Mouse (Mus musculus): Measurements from ENCODE around the gene Cxcr4. TPM values are rescaled to one million over a fixed set of nuclear protein-coding genes. Genes with fewer than 3 reads are reported as not detected.

Gene Cxcr4
- total and polyA plus RNA-seq, 3 experiments, result 7.0 to 28.4 (median 7.8) TPM

- peak in 1 of 2 experiments; percentile 28 for DNase-seq
- H3K79me2 ChIP-seq (replicated peaks; ENCODE audit: control insufficient read depth, insufficient read depth, low read length), result no peaks in the 10 kb centered on the region
- H3K4me1 ChIP-seq (ENCODE audit: control insufficient read depth, insufficient read depth, low read length), result peaks cover 5% of the 10 kb centered on the region
- H3K27ac ChIP-seq, result peak overlapping the region; percentile 28; the same call in 1 of the 2 replicates
- no peaks in the 10 kb centered on the region for H3K27me3 ChIP-seq (ENCODE audit: control insufficient read depth, insufficient read depth, low read length)
- 54% methylated on average over 2 of the region's 2 CpGs for WGBS
- H3K4me3 ChIP-seq, result no peak overlapping the region
- intact Hi-C loops (cut with DNase I), result no loop called here
- no peaks in the 10 kb centered on the region for H3K36me3 ChIP-seq (ENCODE audit: control insufficient read depth, insufficient read depth, low read length)
- no peak for TF ChIP-seq POLR2A (IDR thresholded peaks at IDR 0.05; ENCODE audit: insufficient read depth, low read depth, low read length)
- TF ChIP-seq EP300 (IDR thresholded peaks at IDR 0.05; ENCODE audit: insufficient read depth, low read depth, low read length), result no peak
- no peak for TF ChIP-seq CTCF (IDR thresholded peaks at IDR 0.05)
- no peak overlapping the region for H3K9ac ChIP-seq (ENCODE audit: low read depth, low read length)
Observed at GRCm38 (mm10) chr1:128615459-128615806, 23.3 kb upstream of the Cxcr4 start.

DNA sequence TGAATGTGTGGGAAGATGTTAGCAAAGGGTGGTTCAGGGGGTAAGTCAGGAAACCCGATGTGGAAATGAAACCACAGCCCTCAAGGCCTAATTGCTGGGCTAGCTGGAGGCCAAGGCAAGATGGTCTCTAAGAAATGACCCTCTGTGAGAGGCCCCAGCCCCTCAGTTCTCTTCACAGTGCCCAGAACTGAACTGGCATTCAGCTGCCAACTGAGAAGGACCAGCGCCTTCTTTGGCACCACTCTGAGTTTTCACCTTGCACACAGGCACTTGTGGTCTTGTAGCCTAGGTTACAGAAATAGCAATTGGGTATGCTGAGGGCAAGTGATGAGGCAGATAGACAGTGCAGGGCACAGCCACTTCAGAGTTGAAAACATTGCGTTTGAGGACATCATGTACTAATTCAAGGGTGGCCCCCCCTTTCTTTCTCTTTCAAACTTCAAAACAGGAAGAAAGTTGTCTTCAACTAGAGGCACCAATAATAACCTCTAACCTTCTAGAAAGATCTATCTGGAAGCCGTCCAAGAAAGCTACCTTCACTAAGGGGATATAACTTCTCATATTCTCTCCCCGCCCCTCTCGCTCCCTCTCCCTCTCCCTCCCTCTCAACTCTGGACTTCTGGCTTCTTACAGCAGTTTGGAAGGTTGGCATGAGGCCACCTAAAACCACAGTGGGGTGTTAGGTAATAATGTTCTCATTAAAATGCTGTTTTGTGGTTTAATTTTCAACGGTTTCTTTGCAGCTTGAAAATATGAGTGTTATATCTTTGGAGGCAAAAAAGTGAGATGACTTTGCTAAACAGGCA, 22.8 kb upstream of the Cxcr4 start:
- Histone ChIP-seq H3K27me3 (ENCODE audit: control insufficient read depth, insufficient read depth, low read length) (no peaks in the 10 kb centered on the region), H3K36me3 (ENCODE audit: control insufficient read depth, insufficient read depth, low read length) (no peaks in the 10 kb centered on the region), H3K4me3 (no peak overlapping the region), H3K9ac (ENCODE audit: low read depth, low read length) (no peak overlapping the region), H3K27ac (peak overlapping the region; percentile 28; the same call in 1 of the 2 replicates), H3K79me2 (replicated peaks; ENCODE audit: control insufficient read depth, insufficient read depth, low read length) (no peaks in the 10 kb centered on the region), H3K4me1 (ENCODE audit: control insufficient read depth, insufficient read depth, low read length) (peaks cover 5% of the 10 kb centered on the region)
- peak; percentile 41 to 56 for DNase-seq
- WGBS, result 52% methylated on average over 7 of the region's 7 CpGs
- intact Hi-C loops (cut with DNase I), result no loop called here
- TF ChIP-seq POLR2A (IDR thresholded peaks at IDR 0.05; ENCODE audit: insufficient read depth, low read depth, low read length) (no peak), CTCF (IDR thresholded peaks at IDR 0.05) (no peak), EP300 (IDR thresholded peaks at IDR 0.05; ENCODE audit: insufficient read depth, low read depth, low read length) (no peak)

- no peaks in the 10 kb centered on the region for H3K79me2 ChIP-seq (replicated peaks; ENCODE audit: control insufficient read depth, insufficient read depth, low read length)
- H3K4me3 ChIP-seq, result no peak overlapping the region
- no peaks in the 10 kb centered on the region for H3K36me3 ChIP-seq (ENCODE audit: control insufficient read depth, insufficient read depth, low read length)
- no peaks in the 10 kb centered on the region for H3K27me3 ChIP-seq (ENCODE audit: control insufficient read depth, insufficient read depth, low read length)
- WGBS, result 51% methylated on average over 6 of the region's 6 CpGs
- TF ChIP-seq EP300 (IDR thresholded peaks at IDR 0.05; ENCODE audit: insufficient read depth, low read depth, low read length), result no peak
- TF ChIP-seq POLR2A (IDR thresholded peaks at IDR 0.05; ENCODE audit: insufficient read depth, low read depth, low read length), result no peak
- TF ChIP-seq CTCF (IDR thresholded peaks at IDR 0.05), result no peak
- peaks cover under 1% of the 10 kb centered on the region; the same call in 1 of the 2 replicates for H3K4me1 ChIP-seq (ENCODE audit: control insufficient read depth, insufficient read depth, low read length)
- intact Hi-C loops (cut with DNase I), result no loop called here
- H3K9ac ChIP-seq (ENCODE audit: low read depth, low read length), result no peak overlapping the region
- peak in 1 of 2 experiments; percentile 40 for DNase-seq
- H3K27ac ChIP-seq, result no peak overlapping the region
Observed at GRCm38 (mm10) chr1:128608119-128608518, 16.0 kb upstream of the Cxcr4 start.

DNA sequence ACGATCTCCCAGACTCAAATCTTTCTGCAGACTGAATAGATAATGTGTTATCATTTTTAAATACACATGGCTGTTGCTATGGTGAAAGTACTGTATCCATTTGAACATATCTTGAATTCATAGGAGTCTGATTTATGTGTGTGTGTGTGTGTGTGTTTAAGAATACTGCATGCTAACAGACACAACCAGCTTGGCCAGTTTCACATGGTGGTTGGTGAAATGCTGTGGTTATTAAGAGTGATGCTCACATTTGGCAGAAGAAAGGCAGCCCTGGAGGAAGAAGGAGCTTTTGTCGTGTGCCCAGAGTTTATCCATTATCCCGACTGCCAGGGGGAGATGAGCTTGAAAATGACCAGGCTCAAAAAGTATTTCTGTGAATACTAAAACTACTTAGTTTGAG, 15.3 kb upstream of the Cxcr4 start:
- Histone ChIP-seq H3K27ac (no peak overlapping the region), H3K4me1 (ENCODE audit: control insufficient read depth, insufficient read depth, low read length) (no peaks in the 10 kb centered on the region), H3K27me3 (ENCODE audit: control insufficient read depth, insufficient read depth, low read length) (no peaks in the 10 kb centered on the region), H3K79me2 (replicated peaks; ENCODE audit: control insufficient read depth, insufficient read depth, low read length) (no peaks in the 10 kb centered on the region), H3K4me3 (no peak overlapping the region), H3K9ac (ENCODE audit: low read depth, low read length) (no peak overlapping the region), H3K36me3 (ENCODE audit: control insufficient read depth, insufficient read depth, low read length) (no peaks in the 10 kb centered on the region)
- TF ChIP-seq CTCF (IDR thresholded peaks at IDR 0.05) (no peak), POLR2A (IDR thresholded peaks at IDR 0.05; ENCODE audit: insufficient read depth, low read depth, low read length) (no peak), EP300 (IDR thresholded peaks at IDR 0.05; ENCODE audit: insufficient read depth, low read depth, low read length) (no peak)
- WGBS, result 52% methylated on average over 3 of the region's 3 CpGs
- intact Hi-C loops (cut with DNase I), result no loop called here
- DNase-seq, result no peak

- Histone ChIP-seq H3K27me3 (ENCODE audit: control insufficient read depth, insufficient read depth, low read length) (no peaks in the 10 kb centered on the region), H3K36me3 (ENCODE audit: control insufficient read depth, insufficient read depth, low read length) (no peaks in the 10 kb centered on the region), H3K9ac (ENCODE audit: low read depth, low read length) (no peak overlapping the region), H3K27ac (no peak overlapping the region), H3K4me1 (ENCODE audit: control insufficient read depth, insufficient read depth, low read length) (no peaks in the 10 kb centered on the region), H3K79me2 (replicated peaks; ENCODE audit: control insufficient read depth, insufficient read depth, low read length) (no peaks in the 10 kb centered on the region), H3K4me3 (no peak overlapping the region)
- intact Hi-C loops (cut with DNase I), result no loop called here
- DNase-seq, result no peak
- 75% methylated on average over 1 of the region's 1 CpGs for WGBS
- TF ChIP-seq CTCF (IDR thresholded peaks at IDR 0.05), result no peak
- no peak for TF ChIP-seq POLR2A (IDR thresholded peaks at IDR 0.05; ENCODE audit: insufficient read depth, low read depth, low read length)
- no peak for TF ChIP-seq EP300 (IDR thresholded peaks at IDR 0.05; ENCODE audit: insufficient read depth, low read depth, low read length)
Observed at GRCm38 (mm10) chr1:128605794-128606193, 13.7 kb upstream of the Cxcr4 start.

GRCm38 (mm10) chr1:128602688-128603385, 10.7 kb upstream of the Cxcr4 start:
- WGBS, result 79% methylated on average over 8 of the region's 8 CpGs
- TF ChIP-seq EP300 (IDR thresholded peaks at IDR 0.05; ENCODE audit: insufficient read depth, low read depth, low read length), result no peak
- no peak for TF ChIP-seq POLR2A (IDR thresholded peaks at IDR 0.05; ENCODE audit: insufficient read depth, low read depth, low read length)
- no peak for TF ChIP-seq CTCF (IDR thresholded peaks at IDR 0.05)
- no peak overlapping the region for H3K4me3 ChIP-seq
- no peaks in the 10 kb centered on the region for H3K4me1 ChIP-seq (ENCODE audit: control insufficient read depth, insufficient read depth, low read length)
- DNase-seq, result no peak
- H3K27ac ChIP-seq, result no peak overlapping the region
- no peaks in the 10 kb centered on the region for H3K27me3 ChIP-seq (ENCODE audit: control insufficient read depth, insufficient read depth, low read length)
- no peak overlapping the region for H3K9ac ChIP-seq (ENCODE audit: low read depth, low read length)
- no peaks in the 10 kb centered on the region for H3K79me2 ChIP-seq (replicated peaks; ENCODE audit: control insufficient read depth, insufficient read depth, low read length)
- no peaks in the 10 kb centered on the region for H3K36me3 ChIP-seq (ENCODE audit: control insufficient read depth, insufficient read depth, low read length)
- intact Hi-C loops (cut with DNase I), result no loop called here

All from heart, adult 2 months (tissue).